Mouse (Mus musculus): Measurements from ENCODE around the gene Sppl3.

GRCm38 (mm10) chr5:115114501-115114900, 103.6 kb downstream of the Sppl3 start:
- no peak for TF ChIP-seq CTCF (IDR thresholded peaks at IDR 0.05; ENCODE audit: extremely low read depth, insufficient read depth, low read length)
- no peak for TF ChIP-seq POLR2A (IDR thresholded peaks at IDR 0.05; ENCODE audit: extremely low read depth, insufficient read depth, low read length)
